Mouse (Mus musculus) heart, adult 2 months (tissue): ENCODE measurements around the gene Fam111a.

Source experiments
- CTCF ChIP-seq: fragments of 200-600 bp; IDR thresholded peaks from 2 replicates; pipeline ENCODE4 v1.8.1; 2022; ENCODE audit warnings: antibody characterized with exemption, mild to moderate bottlenecking, moderate library complexity
- POLR2A ChIP-seq: fragments of 200-500 bp; IDR thresholded peaks from 2 replicates; pipeline ENCODE4 v1.6.1; 2011; ENCODE audit warnings: mild to moderate bottlenecking, low read depth, low read length, control low read depth; ENCODE audit not compliant: insufficient read depth

GRCm38 (mm10) chr19:12550005-12550942, 4.7 kb downstream of the Fam111a start:
- TF ChIP-seq CTCF (no peak), POLR2A (no peak)
